Mouse (Mus musculus): ENCODE results near the gene Cdk10. TPM values are rescaled to one million over a fixed set of nuclear protein-coding genes. Genes with fewer than 3 reads are reported as not detected.
"Not testable (repeated sequence)": the region's sequence is repeated elsewhere in the genome, so short reads cannot be mapped to it uniquely, and the experiment has no call there.

Cdk10 gene
- polyA plus RNA-seq (2012; ENCODE audit: insufficient read depth, low replicate concordance), result 39.4 and 48.1 TPM in 2 replicates

DNA sequence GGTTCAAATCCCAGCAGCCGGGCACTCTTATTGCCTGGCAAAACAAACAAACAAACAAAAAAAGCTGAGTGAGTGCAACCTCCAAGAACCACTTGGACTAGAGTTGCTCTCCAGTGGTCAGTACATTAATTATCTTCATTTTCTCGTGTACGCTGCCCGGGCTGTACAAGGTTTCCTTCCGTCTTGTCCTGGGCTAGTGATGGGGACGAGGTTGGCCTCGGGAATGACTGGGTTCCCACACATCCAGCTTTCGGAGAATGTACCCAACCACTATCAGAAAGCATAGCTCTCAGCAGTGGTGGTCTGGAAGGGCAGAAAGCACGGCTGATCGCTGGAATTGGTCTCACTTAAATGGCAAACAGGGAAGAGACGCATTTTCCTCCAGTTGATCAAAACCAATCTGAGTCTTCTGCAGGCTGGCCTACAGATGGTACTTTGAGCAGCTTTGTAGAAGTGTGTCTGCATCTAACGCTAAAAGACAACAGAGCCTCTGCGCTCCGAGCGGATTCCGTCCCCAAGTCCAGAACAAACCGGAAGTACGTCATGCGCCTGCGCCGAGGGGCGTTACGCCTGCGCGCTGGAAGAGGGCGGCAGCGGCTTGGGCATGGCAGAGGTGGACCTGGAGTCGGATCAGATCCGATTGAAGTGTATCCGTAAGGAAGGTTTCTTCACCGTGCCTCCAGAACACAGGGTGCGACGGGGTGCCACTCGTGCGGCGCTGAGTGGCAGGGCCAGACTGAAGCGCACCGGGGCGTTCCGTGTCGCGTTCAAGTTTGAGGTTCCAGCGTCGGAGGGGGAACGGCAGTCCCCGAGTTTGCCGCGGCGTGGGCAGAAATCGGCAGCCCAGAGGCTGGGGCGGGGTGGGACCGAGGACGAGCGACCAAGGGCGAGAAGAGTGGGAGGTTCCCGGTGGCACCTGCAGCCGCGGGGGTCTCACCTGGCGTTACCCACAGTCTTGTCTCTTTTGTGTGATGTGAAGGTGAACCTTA lies at the start of gene Cdk10:
TSS of gene Cdk10 (plus strand) at position 565 of the 989 bp plus-strand sequence.
- peak; percentile 88; the same call in 1 of the 2 replicates for TF ChIP-seq FLI1 (IDR thresholded peaks at IDR 0.05; ENCODE audit: low read length)
- TF ChIP-seq GATA1 (IDR thresholded peaks at IDR 0.05; ENCODE audit: borderline replicate concordance, low read length), result no peak
- Histone ChIP-seq H3K27me3 (replicated peaks) (peaks cover 4% of the 10 kb centered on the region), H3K4me1 (peaks cover 22% of the 10 kb centered on the region), H3K9me3 (no peaks in the 10 kb centered on the region), H3K4me3 (replicated peaks) (peak within 1 kb of the TSS; percentile 98), H3K36me3 (replicated peaks; ENCODE audit: low read length) (peaks cover 31% of the 10 kb centered on the region)

DNA sequence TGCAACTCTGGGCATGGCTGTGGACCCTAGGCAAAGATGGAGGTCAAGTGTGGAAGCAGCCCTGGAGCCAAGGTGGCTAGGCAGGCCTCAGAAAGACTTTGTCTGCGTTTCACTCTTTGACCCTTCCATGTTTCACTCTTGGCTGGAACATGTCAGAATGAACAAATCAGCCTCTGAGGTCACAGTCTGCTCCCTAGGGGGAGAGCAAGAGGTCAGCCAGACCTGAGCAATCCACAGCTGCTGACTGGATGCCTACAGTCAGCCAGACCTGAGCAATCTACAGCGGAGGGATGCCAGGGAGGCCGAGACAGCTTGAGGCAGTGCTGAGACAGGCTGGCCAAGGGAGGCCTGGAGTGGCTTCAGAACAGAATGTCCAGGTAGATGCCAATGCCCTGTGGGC lies 43.3 kb upstream of the Cdk10 start:
- peaks cover 61% of the 10 kb centered on the region for H3K27me3 ChIP-seq (replicated peaks)
- peaks cover 8% of the 10 kb centered on the region; the same call in 1 of the 2 replicates for H3K4me1 ChIP-seq
- TF ChIP-seq FLI1 (IDR thresholded peaks at IDR 0.05; ENCODE audit: low read length), result no peak
- no peak for TF ChIP-seq GATA1 (IDR thresholded peaks at IDR 0.05; ENCODE audit: borderline replicate concordance, low read length)
- no peaks in the 10 kb centered on the region for H3K36me3 ChIP-seq (replicated peaks; ENCODE audit: low read length)
- H3K4me3 ChIP-seq (replicated peaks), result no peak overlapping the region
- peaks cover 42% of the 10 kb centered on the region for H3K9me3 ChIP-seq

DNA sequence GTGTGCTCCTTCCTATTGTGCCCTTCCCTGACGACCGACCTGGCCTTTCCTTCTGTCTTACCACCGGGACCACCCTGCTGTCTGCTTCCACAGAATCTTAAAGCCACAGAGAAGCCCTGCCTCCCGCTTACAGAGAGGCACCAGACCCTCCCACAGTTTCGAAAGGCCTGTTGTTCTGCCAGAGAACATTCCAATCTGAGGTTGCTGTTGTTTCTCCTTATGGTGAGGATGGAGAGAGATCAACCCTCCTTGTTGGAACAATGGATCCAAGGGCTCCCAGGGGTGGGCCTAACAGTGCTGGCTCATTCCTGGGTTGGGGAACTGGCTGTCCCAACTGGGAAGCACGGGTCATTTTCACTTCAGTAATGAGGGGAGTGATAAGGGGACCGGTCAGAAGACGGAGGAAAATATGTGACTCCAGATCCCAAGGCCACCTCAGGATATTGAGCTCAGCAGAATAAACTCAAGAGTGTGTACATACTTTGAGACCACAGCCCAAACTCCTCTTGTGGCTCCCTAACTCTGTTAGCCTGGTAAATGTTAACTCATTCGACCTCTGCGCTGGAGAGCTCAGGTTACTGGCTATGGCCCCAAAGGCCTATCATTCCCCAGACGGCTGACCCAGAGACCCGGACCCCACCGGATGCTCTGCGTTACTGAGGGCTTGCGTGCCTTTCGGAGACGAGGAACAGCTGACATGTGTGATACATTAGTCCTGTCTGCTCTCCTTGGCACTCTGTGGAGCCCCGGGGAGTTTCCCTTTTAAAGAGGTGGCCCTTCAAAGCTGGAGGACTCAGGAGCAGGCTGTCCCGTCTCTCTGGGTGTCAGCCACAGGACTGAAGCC lies 38.9 kb upstream of the Cdk10 start, which contains the start of gene Dpep1:
TSS of gene Dpep1 (plus strand) at position 677 of the 844 bp plus-strand sequence.
- TF ChIP-seq GATA1 (IDR thresholded peaks at IDR 0.05; ENCODE audit: borderline replicate concordance, low read length) (no peak), FLI1 (IDR thresholded peaks at IDR 0.05; ENCODE audit: low read length) (no peak)
- H3K4me1 ChIP-seq, result peaks cover 12% of the 10 kb centered on the region
- H3K4me3 ChIP-seq (replicated peaks), result no peak within 1 kb of the TSS
- no peaks in the 10 kb centered on the region for H3K36me3 ChIP-seq (replicated peaks; ENCODE audit: low read length)
- peaks cover 80% of the 10 kb centered on the region for H3K27me3 ChIP-seq (replicated peaks)
- H3K9me3 ChIP-seq, result peaks cover 6% of the 10 kb centered on the region

DNA sequence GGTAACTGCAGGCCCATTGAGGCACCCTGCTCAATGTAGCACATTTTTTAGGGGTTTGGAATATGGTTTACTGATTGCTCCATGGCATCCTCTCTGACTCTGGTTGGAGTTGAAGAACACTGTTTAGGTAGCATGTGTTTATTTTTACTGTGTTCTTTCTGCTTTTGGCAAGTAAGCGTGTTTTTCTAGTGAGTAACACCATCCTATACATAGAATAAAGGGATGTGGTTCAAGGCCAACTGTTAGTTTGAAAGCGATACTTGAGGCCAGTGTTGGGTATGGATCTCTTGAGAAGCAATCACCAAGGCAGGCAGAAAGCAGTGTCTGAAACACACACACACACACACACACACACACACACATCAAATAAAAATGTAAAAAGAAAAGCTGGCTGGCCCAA lies 36.6 kb upstream of the Cdk10 start:
- no peak overlapping the region for H3K4me3 ChIP-seq (replicated peaks)
- peaks cover 67% of the 10 kb centered on the region for H3K27me3 ChIP-seq (replicated peaks)
- no peaks in the 10 kb centered on the region for H3K36me3 ChIP-seq (replicated peaks; ENCODE audit: low read length)
- peaks cover 17% of the 10 kb centered on the region for H3K4me1 ChIP-seq
- TF ChIP-seq GATA1 (IDR thresholded peaks at IDR 0.05; ENCODE audit: borderline replicate concordance, low read length) (no peak), FLI1 (IDR thresholded peaks at IDR 0.05; ENCODE audit: low read length) (no peak)
- no peaks in the 10 kb centered on the region for H3K9me3 ChIP-seq

DNA sequence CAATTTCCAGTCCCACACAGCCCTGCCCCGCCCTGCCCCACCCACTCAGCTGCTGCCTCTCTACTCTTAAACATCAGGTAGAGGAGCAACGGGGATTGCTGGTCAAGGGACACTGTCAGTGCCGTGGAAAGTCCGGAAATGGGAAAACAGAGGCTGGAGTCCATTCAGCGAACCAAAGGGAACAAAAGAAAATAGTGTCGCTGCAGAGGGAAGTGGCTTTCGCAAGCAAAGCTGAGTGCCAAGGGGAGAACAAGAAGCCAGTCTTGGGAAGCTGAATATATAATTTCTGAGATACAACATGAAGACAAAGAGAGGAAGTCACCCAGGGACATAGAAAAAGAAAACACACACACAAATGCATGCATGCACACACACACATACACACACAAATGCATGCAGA lies 35.8 kb upstream of the Cdk10 start:
- Histone ChIP-seq H3K36me3 (replicated peaks; ENCODE audit: low read length) (no peaks in the 10 kb centered on the region), H3K4me3 (replicated peaks) (no peak overlapping the region), H3K27me3 (replicated peaks) (peaks cover 61% of the 10 kb centered on the region), H3K9me3 (no peaks in the 10 kb centered on the region), H3K4me1 (peaks cover 19% of the 10 kb centered on the region)
- TF ChIP-seq GATA1 (IDR thresholded peaks at IDR 0.05; ENCODE audit: borderline replicate concordance, low read length), result no peak
- no peak for TF ChIP-seq FLI1 (IDR thresholded peaks at IDR 0.05; ENCODE audit: low read length)

DNA sequence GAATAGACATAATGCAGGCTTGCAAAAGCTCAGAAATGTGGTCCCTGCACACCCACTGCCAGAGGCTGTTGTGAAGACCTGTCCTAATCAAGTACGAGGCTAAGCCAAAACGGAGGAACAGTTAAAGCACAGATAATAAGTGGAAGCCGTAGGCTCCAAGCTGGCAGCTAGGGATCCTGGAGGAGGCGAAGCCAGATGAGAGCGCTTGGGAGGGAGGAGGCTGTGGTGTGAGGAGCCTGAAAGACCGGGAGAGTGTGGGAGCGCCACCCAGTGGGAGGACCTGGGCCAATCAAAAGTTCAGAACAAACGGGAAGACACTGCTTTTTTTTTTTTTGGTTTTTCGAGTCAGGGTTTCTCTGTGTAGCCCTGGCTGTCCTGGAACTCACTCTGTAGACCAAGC lies 34.0 kb upstream of the Cdk10 start:
- H3K4me1 ChIP-seq, result peaks cover 19% of the 10 kb centered on the region
- TF ChIP-seq GATA1 (IDR thresholded peaks at IDR 0.05; ENCODE audit: borderline replicate concordance, low read length) (no peak), FLI1 (IDR thresholded peaks at IDR 0.05; ENCODE audit: low read length) (no peak)
- no peaks in the 10 kb centered on the region for H3K9me3 ChIP-seq
- no peaks in the 10 kb centered on the region for H3K36me3 ChIP-seq (replicated peaks; ENCODE audit: low read length)
- H3K27me3 ChIP-seq (replicated peaks), result peaks cover 59% of the 10 kb centered on the region
- peak overlapping the region; percentile 6 for H3K4me3 ChIP-seq (replicated peaks)

DNA sequence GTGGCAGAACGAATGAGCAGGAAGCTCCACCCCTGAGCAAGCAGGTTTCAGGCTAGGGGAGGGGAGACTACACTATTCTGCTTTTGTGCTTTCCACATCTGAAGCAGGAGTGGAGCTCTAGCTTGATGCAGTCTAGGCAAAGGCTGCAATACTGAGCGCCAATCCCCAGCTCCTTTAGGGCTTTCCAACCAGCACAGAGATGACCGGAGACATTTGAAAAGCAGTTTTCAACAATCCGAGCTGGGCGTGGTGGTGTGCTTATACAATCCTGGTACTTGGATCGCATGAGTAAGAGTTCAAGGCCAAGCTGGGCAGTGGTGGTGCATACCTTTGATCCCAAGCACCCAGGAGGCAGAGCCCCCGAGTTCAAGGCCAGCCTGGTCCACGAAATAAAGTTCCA lies 32.7 kb upstream of the Cdk10 start:
- TF ChIP-seq FLI1 (IDR thresholded peaks at IDR 0.05; ENCODE audit: low read length), result no peak
- no peak for TF ChIP-seq GATA1 (IDR thresholded peaks at IDR 0.05; ENCODE audit: borderline replicate concordance, low read length)
- Histone ChIP-seq H3K27me3 (replicated peaks) (peaks cover 47% of the 10 kb centered on the region), H3K36me3 (replicated peaks; ENCODE audit: low read length) (no peaks in the 10 kb centered on the region), H3K4me1 (peaks cover 19% of the 10 kb centered on the region), H3K4me3 (replicated peaks) (no peak overlapping the region), H3K9me3 (no peaks in the 10 kb centered on the region)

DNA sequence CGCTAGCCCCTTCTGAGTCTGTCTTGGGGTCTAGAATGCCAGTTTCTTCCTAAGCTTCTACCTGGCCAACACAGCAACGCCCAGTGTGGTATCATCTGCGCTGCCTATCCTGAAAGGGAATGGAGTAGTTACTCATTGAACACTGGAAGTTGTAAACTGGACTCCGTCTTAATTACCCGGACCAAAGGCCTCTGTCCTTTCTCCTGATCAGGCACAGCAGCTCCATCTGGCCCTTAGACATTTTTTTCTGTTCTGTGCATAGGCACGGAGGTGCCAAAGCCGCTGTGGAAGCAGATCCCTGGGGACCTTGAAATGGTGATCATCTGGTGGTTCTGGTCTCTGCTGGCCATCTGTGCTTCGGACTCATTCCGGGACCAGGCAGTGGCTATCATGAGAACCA lies 30.9 kb upstream of the Cdk10 start:
- Histone ChIP-seq H3K9me3 (no peaks in the 10 kb centered on the region), H3K4me1 (peaks cover 19% of the 10 kb centered on the region), H3K27me3 (replicated peaks) (peaks cover 41% of the 10 kb centered on the region), H3K4me3 (replicated peaks) (no peak overlapping the region), H3K36me3 (replicated peaks; ENCODE audit: low read length) (no peaks in the 10 kb centered on the region)
- TF ChIP-seq GATA1 (IDR thresholded peaks at IDR 0.05; ENCODE audit: borderline replicate concordance, low read length) (no peak), FLI1 (IDR thresholded peaks at IDR 0.05; ENCODE audit: low read length) (no peak)

DNA sequence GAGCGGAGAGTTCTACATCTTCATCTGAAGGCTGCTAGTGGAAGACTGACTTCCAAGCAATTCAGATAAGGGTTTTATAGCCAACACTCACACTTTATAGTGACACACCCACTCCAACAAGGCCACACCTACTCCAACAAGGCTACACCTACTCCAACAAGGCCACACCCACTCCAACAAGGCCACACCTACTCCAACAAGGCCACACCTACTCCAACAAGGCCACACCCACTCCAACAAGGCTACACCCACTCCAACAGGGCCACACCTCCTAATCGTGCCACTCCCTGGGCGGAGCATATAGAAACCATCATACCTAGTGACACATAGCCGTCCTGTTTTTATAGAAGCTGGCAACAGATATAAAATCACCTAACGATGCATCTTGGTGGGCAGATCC lies 27.6 kb upstream of the Cdk10 start:
- peaks cover 61% of the 10 kb centered on the region for H3K27me3 ChIP-seq (replicated peaks)
- not testable (repeated sequence) for H3K4me1 ChIP-seq; H3K9me3 ChIP-seq; H3K36me3 ChIP-seq (replicated peaks; ENCODE audit: low read length); H3K4me3 ChIP-seq (replicated peaks)

Data from megakaryocyte, embryonic 14.5 days (primary cell).